Mouse (Mus musculus): ENCODE measurements around the gene Hsf2.
"Not testable (repeated sequence)": the region's sequence is repeated elsewhere in the genome, so short reads cannot be mapped to it uniquely, and the experiment has no call there.

Hsf2 gene

GRCm38 (mm10) chr10:57485908-57486541, at the start of gene Hsf2:
Gene Hsf2, plus strand, starts transcription at chr10:57486385.
- peak; percentile 96 for DNase-seq (ENCODE audit: low spot score)

GRCm38 (mm10) chr10:57437898-57438297, 48.3 kb upstream of the Hsf2 start:
- DNase-seq (ENCODE audit: low spot score), result no peak

- DNase-seq (ENCODE audit: low spot score), result no peak
These were observed 45.1 kb upstream of the Hsf2 start for GRCm38 (mm10) chr10:57441049-57441448.

- DNase-seq (ENCODE audit: low spot score), result no peak
These were observed 41.8 kb upstream of the Hsf2 start for GRCm38 (mm10) chr10:57444392-57444791.

- no peak for DNase-seq (ENCODE audit: low spot score)
These were observed 40.5 kb upstream of the Hsf2 start for GRCm38 (mm10) chr10:57445655-57446054.

GRCm38 (mm10) chr10:57447657-57448050, 38.5 kb upstream of the Hsf2 start:
- DNase-seq (ENCODE audit: low spot score), result no peak

GRCm38 (mm10) chr10:57448051-57448716, 38.0 kb upstream of the Hsf2 start:
- peak; percentile 70 for DNase-seq (ENCODE audit: low spot score)

- not testable (repeated sequence) for DNase-seq (ENCODE audit: low spot score)
These were observed 22.9 kb upstream of the Hsf2 start for GRCm38 (mm10) chr10:57463298-57463697.

- no peak for DNase-seq (ENCODE audit: low spot score)
These were observed 20.4 kb upstream of the Hsf2 start for GRCm38 (mm10) chr10:57465768-57466167.

- DNase-seq (ENCODE audit: low spot score), result no peak
These were observed 8.9 kb upstream of the Hsf2 start for GRCm38 (mm10) chr10:57477121-57477843.

GRCm38 (mm10) chr10:57481717-57482116, 4.5 kb upstream of the Hsf2 start:
- DNase-seq (ENCODE audit: low spot score), result no peak

- no peak for DNase-seq (ENCODE audit: low spot score)
These were observed 1.4 kb upstream of the Hsf2 start for GRCm38 (mm10) chr10:57484741-57485140.

- no peak for DNase-seq (ENCODE audit: low spot score)
These were observed 422 bp downstream of the Hsf2 start for GRCm38 (mm10) chr10:57486542-57487071.

- DNase-seq (ENCODE audit: low spot score), result no peak
These were observed 1.0 kb downstream of the Hsf2 start for GRCm38 (mm10) chr10:57487201-57487600.

- DNase-seq (ENCODE audit: low spot score), result no peak
These were observed 2.4 kb downstream of the Hsf2 start for GRCm38 (mm10) chr10:57488591-57488990.

- no peak for DNase-seq (ENCODE audit: low spot score)
These were observed 5.9 kb downstream of the Hsf2 start for GRCm38 (mm10) chr10:57492050-57492449.

- no peak for DNase-seq (ENCODE audit: low spot score)
These were observed 13.4 kb downstream of the Hsf2 start for GRCm38 (mm10) chr10:57499414-57500156.

- DNase-seq (ENCODE audit: low spot score), result no peak
These were observed 28.4 kb downstream of the Hsf2 start for GRCm38 (mm10) chr10:57514616-57515015.

- no peak for DNase-seq (ENCODE audit: low spot score)
These were observed 29.1 kb downstream of the Hsf2 start for GRCm38 (mm10) chr10:57515278-57515677.

- no peak for DNase-seq (ENCODE audit: low spot score)
These were observed 40.3 kb downstream of the Hsf2 start for GRCm38 (mm10) chr10:57526469-57526868.

- no peak for DNase-seq (ENCODE audit: low spot score)
These were observed 44.9 kb downstream of the Hsf2 start for GRCm38 (mm10) chr10:57531076-57531475.

- no peak for DNase-seq (ENCODE audit: low spot score)
These were observed 45.5 kb downstream of the Hsf2 start for GRCm38 (mm10) chr10:57531616-57532217.
